Mouse (Mus musculus) spleen, adult 2 months (tissue): ENCODE data around the gene Ticrr. TPM values are rescaled to one million over a fixed set of nuclear protein-coding genes. Genes with fewer than 3 reads are reported as not detected.

Experiments used
- DNase-seq, 2 experiments: peaks; one replicate each; pipeline versions ENCODE4 v3.0.0 to v3.0.0-alpha.2; 2012 to 2021; ENCODE audit warnings: low spot score in 2 of 2, low read depth in 1 of 2
- H3K27ac ChIP-seq: fragments of 200-500 bp; 2 replicates; pipeline ENCODE4 v1.5.1; 2012; ENCODE audit warnings: low read length, inconsistent platforms; ENCODE audit not compliant: insufficient read depth
- H3K27me3 ChIP-seq: fragments of 200-500 bp; 2 replicates; pipeline ENCODE4 v1.6.1; 2012; ENCODE audit warnings: mild to moderate bottlenecking, moderate library complexity, low read length, inconsistent platforms; ENCODE audit not compliant: control insufficient read depth, insufficient read depth
- H3K36me3 ChIP-seq: fragments of 200-500 bp; 2 replicates; pipeline ENCODE4 v1.6.1; 2012; ENCODE audit warnings: mild to moderate bottlenecking, low read length, inconsistent platforms; ENCODE audit not compliant: control insufficient read depth, insufficient read depth
- H3K4me1 ChIP-seq: fragments of 200-500 bp; 2 replicates; pipeline ENCODE4 v1.6.1; 2011; ENCODE audit warnings: inconsistent platforms; ENCODE audit not compliant: control insufficient read depth, insufficient read depth, insufficient read length
- H3K4me3 ChIP-seq: fragments of 200-500 bp; 2 replicates; pipeline ENCODE4 v1.5.1; 2011; ENCODE audit warnings: mild to moderate bottlenecking, inconsistent platforms; ENCODE audit not compliant: insufficient read depth, insufficient read length; ENCODE audit errors: extremely low read depth
- CTCF ChIP-seq: fragments of 200-500 bp; IDR thresholded peaks from 2 replicates; pipeline ENCODE4 v1.5.1; 2011; ENCODE audit warnings: mild to moderate bottlenecking, inconsistent platforms; ENCODE audit not compliant: insufficient read depth, insufficient read length, insufficient replicate concordance; ENCODE audit errors: extremely low read depth
- POLR2A ChIP-seq: fragments of 200-500 bp; IDR thresholded peaks from 2 replicates; pipeline ENCODE4 v1.6.1; 2011; ENCODE audit warnings: low read depth, low read length, inconsistent platforms
- WGBS: fragments of 180-500 bp; shearing (Covaris S2); methylation state at CpG from one replicate; pipeline ENCODE4 v1.1.7; 2018; 5-methylcytosine and 5-hydroxymethylcytosine counted together
- polyA plus RNA-seq: library from polyadenylated mRNA; depleted of rRNA; stranded (reverse); fragments of >200 nt; gene quantifications from 2 replicates; pipeline ENCODE4 v1.2.3, GENCODE M21; 2012

Gene Ticrr
- polyA plus RNA-seq, 1 experiment = 1.2 TPM

GRCm38 (mm10) chr7:79654185-79654584 lies 5.8 kb upstream of the Ticrr start:
- Histone ChIP-seq H3K27ac (no peak overlapping the region), H3K4me1 (0 out of 2 replicates have a peak, but pooled peaks cover under 1% of the 10 kb centered on the region), H3K4me3 (no peak overlapping the region), H3K27me3 (no peaks in the 10 kb centered on the region), H3K36me3 (no peaks in the 10 kb centered on the region)
- 96% methylated on average over 1 of the region's 1 CpGs for WGBS
- no peak for TF ChIP-seq POLR2A
- no peak for TF ChIP-seq CTCF
- DNase-seq = no peak

- no peak for TF ChIP-seq POLR2A
- no peak for TF ChIP-seq CTCF
- H3K4me3 ChIP-seq = no peak overlapping the region
- no peaks in the 10 kb centered on the region for H3K27me3 ChIP-seq
- no peak for DNase-seq
- 66% methylated on average over 1 of the region's 1 CpGs for WGBS
- no peaks in the 10 kb centered on the region for H3K36me3 ChIP-seq
- H3K27ac ChIP-seq = no peak overlapping the region
- peaks cover 3% of the 10 kb centered on the region; the same call in 1 of the 2 replicates for H3K4me1 ChIP-seq
Observed at GRCm38 (mm10) chr7:79654586-79654985, 5.4 kb upstream of the Ticrr start.

- Histone ChIP-seq H3K36me3 (no peaks in the 10 kb centered on the region), H3K27me3 (no peaks in the 10 kb centered on the region), H3K4me1 (peaks cover 3% of the 10 kb centered on the region), H3K4me3 (peak overlapping the region; percentile 73), H3K27ac (no peak overlapping the region)
- WGBS = under 1% methylated on average over 70 of the region's 73 CpGs
- TF ChIP-seq POLR2A (no peak), CTCF (no peak)
- no peak for DNase-seq
Observed at GRCm38 (mm10) chr7:79660291-79661150, 525 bp downstream of the Ticrr start.

GRCm38 (mm10) chr7:79661253-79661890 lies 1.4 kb downstream of the Ticrr start:
- Histone ChIP-seq H3K27me3 (no peaks in the 10 kb centered on the region), H3K27ac (no peak overlapping the region), H3K4me3 (peak overlapping the region; percentile 73; the same call in 1 of the 2 replicates), H3K36me3 (no peaks in the 10 kb centered on the region), H3K4me1 (peaks cover 3% of the 10 kb centered on the region)
- TF ChIP-seq CTCF (no peak), POLR2A (no peak)
- 13% methylated on average over 5 of the region's 5 CpGs for WGBS
- no peak for DNase-seq

- Histone ChIP-seq H3K36me3 (0 out of 2 replicates have a peak, but pooled peaks cover 3% of the 10 kb centered on the region), H3K4me1 (no peaks in the 10 kb centered on the region), H3K4me3 (no peak overlapping the region), H3K27me3 (no peaks in the 10 kb centered on the region), H3K27ac (no peak overlapping the region)
- no peak for DNase-seq
- TF ChIP-seq POLR2A = no peak
- TF ChIP-seq CTCF = no peak
Observed at GRCm38 (mm10) chr7:79666690-79667089, 6.7 kb downstream of the Ticrr start.

GRCm38 (mm10) chr7:79670900-79671604 lies 11.1 kb downstream of the Ticrr start:
- H3K4me1 ChIP-seq = no peaks in the 10 kb centered on the region
- H3K27ac ChIP-seq = no peak overlapping the region
- H3K4me3 ChIP-seq = no peak overlapping the region
- 97% methylated on average over 4 of the region's 4 CpGs for WGBS
- no peaks in the 10 kb centered on the region for H3K27me3 ChIP-seq
- no peak for DNase-seq
- TF ChIP-seq CTCF (no peak), POLR2A (no peak)
- peaks cover 3% of the 10 kb centered on the region; the same call in 1 of the 2 replicates for H3K36me3 ChIP-seq

- H3K4me3 ChIP-seq = no peak overlapping the region
- H3K27ac ChIP-seq = no peak overlapping the region
- no peaks in the 10 kb centered on the region for H3K4me1 ChIP-seq
- H3K36me3 ChIP-seq = peaks cover 5% of the 10 kb centered on the region; the same call in 1 of the 2 replicates
- TF ChIP-seq POLR2A (no peak), CTCF (no peak)
- no peaks in the 10 kb centered on the region for H3K27me3 ChIP-seq
- no peak for DNase-seq
Observed at GRCm38 (mm10) chr7:79679186-79679585, 19.2 kb downstream of the Ticrr start.
